Mouse (Mus musculus): ENCODE data around the gene Nptxr. TPM values are rescaled to one million over a fixed set of nuclear protein-coding genes. Genes with fewer than 3 reads are reported as not detected.

The Nptxr gene
- polyA plus RNA-seq, 1 experiment from 2014 or later: 0.13 TPM

DNA sequence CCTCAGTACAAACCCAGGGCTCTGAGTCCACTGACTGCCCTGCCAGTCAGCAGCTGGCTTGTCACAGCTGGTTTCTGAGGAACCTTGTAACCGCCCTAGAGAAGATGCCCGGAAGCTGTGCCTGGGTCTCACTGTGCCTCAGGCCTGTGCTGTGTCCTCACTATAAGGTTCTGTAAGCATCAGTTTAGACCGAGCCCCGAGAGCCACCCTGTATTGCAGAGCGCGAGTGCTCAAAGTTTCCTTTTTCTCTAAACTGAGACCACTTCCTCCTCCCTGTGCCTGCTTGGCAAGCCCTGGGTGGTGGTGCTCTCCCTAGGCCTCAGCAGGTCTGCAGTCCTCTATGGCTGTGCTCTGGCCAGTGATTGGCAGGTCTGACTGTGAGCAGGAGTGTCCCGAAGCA, 55.4 kb downstream of the Nptxr start:
- no peaks in the 10 kb centered on the region for H3K36me3 ChIP-seq
- H3K4me2 ChIP-seq: no peak overlapping the region
- H3K9me3 ChIP-seq (replicated peaks): no peaks in the 10 kb centered on the region
- peaks cover 2% of the 10 kb centered on the region; the same call in 1 of the 2 replicates for H3K4me1 ChIP-seq (replicated peaks)
- 71% methylated on average over 7 of the region's 7 CpGs for WGBS (ENCODE audit: insufficient replicate concordance)
- DNase-seq: no peak
- no peaks in the 10 kb centered on the region for H3K27me3 ChIP-seq
- no peak for ATAC-seq (ENCODE audit: low read depth)
- no peak overlapping the region for H3K27ac ChIP-seq
- no peak overlapping the region for H3K4me3 ChIP-seq (replicated peaks)
- H3K9ac ChIP-seq: no peak overlapping the region

DNA sequence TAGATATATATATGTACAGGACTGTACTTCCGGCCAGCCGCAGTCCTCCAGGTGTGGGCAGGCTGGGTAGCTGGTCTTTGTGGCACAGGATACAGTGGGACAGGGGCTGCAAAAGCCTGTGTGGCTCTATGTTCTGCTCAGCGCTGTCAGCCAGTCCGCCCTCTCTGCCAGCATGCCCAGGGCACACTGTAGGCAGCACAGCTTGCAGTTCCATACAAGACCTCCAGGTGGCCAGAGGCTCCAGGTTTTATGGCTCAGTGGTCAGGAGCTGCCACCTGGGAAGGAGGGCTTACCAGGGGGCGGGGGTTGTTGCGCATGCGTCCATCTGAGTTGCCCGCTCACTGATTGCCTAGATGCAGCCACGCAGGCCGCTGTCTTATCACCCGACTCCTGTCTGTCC, 56.6 kb downstream of the Nptxr start:
- peak; percentile 34 for DNase-seq
- Histone ChIP-seq H3K9me3 (replicated peaks) (no peaks in the 10 kb centered on the region), H3K4me1 (replicated peaks) (peaks cover 8% of the 10 kb centered on the region), H3K9ac (no peak overlapping the region), H3K4me3 (replicated peaks) (no peak overlapping the region), H3K36me3 (no peaks in the 10 kb centered on the region), H3K27me3 (no peaks in the 10 kb centered on the region), H3K27ac (no peak overlapping the region), H3K4me2 (no peak overlapping the region)
- WGBS (ENCODE audit: insufficient replicate concordance): 58% methylated on average over 11 of the region's 11 CpGs
- no peak for ATAC-seq (ENCODE audit: low read depth)

DNA sequence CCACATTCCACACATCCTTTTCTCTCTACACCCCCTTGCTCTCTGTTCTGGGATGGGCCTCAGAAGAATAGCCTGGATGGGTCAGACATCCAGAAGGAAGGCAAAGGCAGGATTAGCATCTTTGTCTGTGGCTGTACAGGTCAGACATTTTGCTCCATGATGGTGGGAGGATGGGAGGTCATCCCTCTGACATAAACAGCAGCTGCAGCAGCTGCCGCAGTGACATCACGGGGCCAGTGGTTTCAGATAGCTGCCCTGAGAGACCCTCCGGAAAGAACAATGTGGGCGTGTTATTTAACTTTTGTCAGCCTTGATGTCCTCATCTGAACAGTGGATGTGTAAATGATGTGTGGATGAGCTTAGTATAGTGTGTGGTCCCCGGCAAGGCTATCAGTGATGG, 58.7 kb downstream of the Nptxr start:
- Histone ChIP-seq H3K9me3 (replicated peaks) (no peaks in the 10 kb centered on the region), H3K27ac (no peak overlapping the region), H3K27me3 (no peaks in the 10 kb centered on the region), H3K4me1 (replicated peaks) (peaks cover 23% of the 10 kb centered on the region), H3K4me2 (no peak overlapping the region), H3K4me3 (replicated peaks) (no peak overlapping the region), H3K9ac (no peak overlapping the region), H3K36me3 (no peaks in the 10 kb centered on the region)
- ATAC-seq (ENCODE audit: low read depth): no peak
- no peak for DNase-seq
- WGBS (ENCODE audit: insufficient replicate concordance): 77% methylated on average over 5 of the region's 5 CpGs

DNA sequence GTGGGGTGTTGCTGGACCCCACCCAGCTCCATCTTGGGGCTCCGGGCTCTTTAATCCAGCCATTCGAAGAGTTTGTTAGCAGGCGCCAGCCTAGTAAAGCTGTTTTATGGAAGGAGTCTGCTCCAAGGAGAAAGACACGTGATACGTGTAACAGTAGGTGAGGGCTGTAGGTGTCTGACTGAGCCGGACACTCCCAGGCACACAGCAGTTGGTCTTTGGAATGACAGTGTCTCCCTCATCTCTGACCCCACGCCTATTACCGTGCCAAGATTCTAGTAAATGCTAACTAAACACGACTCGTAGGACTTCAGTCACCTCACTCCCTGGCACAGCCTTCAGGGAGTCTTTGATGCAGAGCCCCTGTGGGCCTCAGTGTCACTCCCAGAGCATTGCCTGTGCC, 59.3 kb downstream of the Nptxr start:
- WGBS (ENCODE audit: insufficient replicate concordance): 81% methylated on average over 10 of the region's 10 CpGs
- H3K9ac ChIP-seq: no peak overlapping the region
- peaks cover 28% of the 10 kb centered on the region for H3K4me1 ChIP-seq (replicated peaks)
- H3K27ac ChIP-seq: no peak overlapping the region
- no peak for ATAC-seq (ENCODE audit: low read depth)
- no peaks in the 10 kb centered on the region for H3K9me3 ChIP-seq (replicated peaks)
- no peak overlapping the region for H3K4me3 ChIP-seq (replicated peaks)
- no peaks in the 10 kb centered on the region for H3K27me3 ChIP-seq
- no peak for DNase-seq
- no peak overlapping the region for H3K4me2 ChIP-seq
- H3K36me3 ChIP-seq: no peaks in the 10 kb centered on the region

DNA sequence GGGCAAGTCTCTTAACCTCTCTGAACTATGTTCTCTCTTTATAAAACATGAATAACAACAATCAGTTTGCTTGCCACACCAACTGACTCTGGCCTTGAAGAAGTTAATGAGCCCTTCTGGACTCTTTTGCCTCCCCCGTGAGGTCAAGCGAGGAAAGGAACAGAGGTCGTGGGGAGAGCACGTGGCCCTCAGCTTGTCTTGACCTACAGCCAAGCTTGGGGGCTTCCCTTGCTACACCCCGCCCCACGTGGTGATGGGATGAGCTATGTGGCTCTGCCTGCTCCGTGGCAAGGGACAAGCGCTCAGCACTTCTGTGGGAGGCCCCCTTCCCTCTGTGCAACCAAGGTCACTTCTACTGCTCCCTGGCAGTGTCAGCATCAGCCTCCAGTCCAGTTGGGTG, 59.8 kb downstream of the Nptxr start:
- Histone ChIP-seq H3K4me3 (replicated peaks) (no peak overlapping the region), H3K9ac (no peak overlapping the region), H3K27me3 (no peaks in the 10 kb centered on the region), H3K4me2 (no peak overlapping the region), H3K27ac (no peak overlapping the region), H3K36me3 (no peaks in the 10 kb centered on the region), H3K9me3 (replicated peaks) (no peaks in the 10 kb centered on the region), H3K4me1 (replicated peaks) (peaks cover 34% of the 10 kb centered on the region)
- no peak for ATAC-seq (ENCODE audit: low read depth)
- 69% methylated on average over 8 of the region's 8 CpGs for WGBS (ENCODE audit: insufficient replicate concordance)
- no peak for DNase-seq

DNA sequence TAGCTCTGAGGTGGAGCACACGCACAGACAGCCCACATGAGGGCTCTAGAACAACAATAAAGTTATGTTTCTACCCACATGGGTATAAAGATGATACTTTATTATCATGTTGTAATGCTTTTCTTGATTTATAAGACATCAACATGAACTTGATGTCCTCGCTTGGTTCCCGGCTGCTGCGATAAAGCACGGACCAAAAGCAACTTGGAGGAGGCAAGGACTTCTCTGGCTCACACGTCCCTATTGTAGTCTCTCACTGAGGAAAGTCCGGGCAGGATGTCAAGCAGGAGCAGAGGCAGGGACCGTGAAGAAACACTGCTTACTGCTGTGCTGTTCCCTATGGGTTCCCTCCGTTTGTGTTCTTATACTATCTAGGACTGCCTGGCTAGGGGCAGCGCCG, 60.6 kb downstream of the Nptxr start:
- Histone ChIP-seq H3K9me3 (replicated peaks) (no peaks in the 10 kb centered on the region), H3K36me3 (peaks cover 5% of the 10 kb centered on the region; the same call in 1 of the 2 replicates), H3K4me3 (replicated peaks) (no peak overlapping the region), H3K9ac (no peak overlapping the region), H3K27ac (no peak overlapping the region), H3K4me1 (replicated peaks) (peaks cover 40% of the 10 kb centered on the region), H3K4me2 (no peak overlapping the region), H3K27me3 (no peaks in the 10 kb centered on the region)
- no peak for ATAC-seq (ENCODE audit: low read depth)
- 81% methylated on average over 11 of the region's 11 CpGs for WGBS (ENCODE audit: insufficient replicate concordance)
- DNase-seq: no peak

DNA sequence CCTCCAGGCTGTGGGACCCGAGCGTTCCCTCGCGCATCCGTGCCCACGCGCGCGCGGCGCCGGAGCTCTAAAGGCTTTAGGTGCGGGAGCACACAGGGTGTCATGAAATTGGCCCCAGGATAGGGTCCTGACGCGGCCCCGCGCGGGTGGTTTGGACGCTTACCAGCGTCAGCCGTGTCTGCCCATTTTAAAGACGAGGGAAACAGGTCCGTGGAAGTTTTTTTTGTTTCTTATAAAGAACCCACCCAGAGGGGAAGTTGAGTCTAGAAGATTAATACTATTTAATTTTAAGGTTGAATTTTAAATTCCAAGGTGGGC, 61.9 kb downstream of the Nptxr start:
- no peak for DNase-seq
- peak overlapping the region; percentile 93 for H3K4me3 ChIP-seq (replicated peaks)
- H3K9ac ChIP-seq: peak overlapping the region; percentile 92
- H3K4me1 ChIP-seq (replicated peaks): peaks cover 40% of the 10 kb centered on the region
- H3K36me3 ChIP-seq: peaks cover 15% of the 10 kb centered on the region
- H3K27me3 ChIP-seq: no peaks in the 10 kb centered on the region
- H3K4me2 ChIP-seq: peak overlapping the region; percentile 95
- peak overlapping the region; percentile 59; the same call in 1 of the 2 replicates for H3K27ac ChIP-seq
- 0% methylated on average over 23 of the region's 23 CpGs for WGBS (ENCODE audit: insufficient replicate concordance)
- no peaks in the 10 kb centered on the region for H3K9me3 ChIP-seq (replicated peaks)
- ATAC-seq (ENCODE audit: low read depth): no peak

DNA sequence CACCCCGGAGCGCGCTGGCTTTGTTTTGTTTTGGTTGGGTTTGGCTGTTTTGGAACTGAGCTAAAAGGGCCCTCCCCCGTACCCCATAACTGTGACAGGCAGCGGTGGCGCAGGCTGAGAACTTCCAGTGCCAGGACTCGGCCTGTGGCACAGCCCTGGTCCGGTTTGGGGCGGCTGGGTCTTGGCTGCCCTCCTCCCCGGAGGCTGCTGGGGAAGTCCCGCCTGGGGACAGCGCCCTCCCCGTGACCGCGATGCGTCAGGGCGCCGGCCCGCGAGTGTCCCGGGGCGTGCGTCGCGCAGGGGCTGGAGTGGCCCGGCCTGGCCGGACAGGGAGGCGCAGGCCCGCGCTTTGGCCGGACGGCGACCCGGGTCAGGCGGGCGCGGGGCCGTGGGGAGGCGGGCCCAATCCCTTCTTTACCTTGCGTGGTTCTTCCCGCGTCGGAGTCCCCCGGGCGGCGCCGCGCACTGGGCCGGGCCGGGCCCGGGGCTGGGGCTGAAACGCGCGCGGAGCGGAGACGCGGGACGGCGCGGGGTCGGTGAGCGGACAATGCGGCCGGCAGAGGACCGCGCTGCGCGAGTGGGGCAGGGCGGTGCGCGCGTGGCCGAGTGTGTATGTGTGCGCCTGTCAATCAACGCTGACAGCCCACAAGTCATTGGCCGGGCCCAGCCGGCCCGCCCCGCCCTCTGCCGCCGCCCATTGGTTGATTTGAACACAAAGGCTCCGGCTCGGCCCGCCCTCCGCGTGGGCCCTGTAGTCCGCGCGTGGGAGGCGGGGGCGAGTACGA, 62.5 kb downstream of the Nptxr start, which contains the start of gene Sun2:
Gene Sun2, minus strand, starts transcription at position 616 of the 785 bp plus-strand sequence.
- whole genome bisulfite sequencing (ENCODE audit: insufficient replicate concordance): under 1% methylated on average over 93 of the region's 93 CpGs
- Histone ChIP-seq H3K4me2 (peak within 1 kb of the TSS; percentile 95), H3K4me3 (replicated peaks) (peak within 1 kb of the TSS; percentile 93), H3K27me3 (no peaks in the 10 kb centered on the region), H3K36me3 (peaks cover 21% of the 10 kb centered on the region), H3K9me3 (replicated peaks) (no peaks in the 10 kb centered on the region), H3K9ac (peak within 1 kb of the TSS; percentile 92), H3K4me1 (replicated peaks) (peaks cover 40% of the 10 kb centered on the region), H3K27ac (peak within 1 kb of the TSS; percentile 59)
- peak; percentile 90 for ATAC-seq (ENCODE audit: low read depth)
- peak; percentile 83 for DNase-seq

DNA sequence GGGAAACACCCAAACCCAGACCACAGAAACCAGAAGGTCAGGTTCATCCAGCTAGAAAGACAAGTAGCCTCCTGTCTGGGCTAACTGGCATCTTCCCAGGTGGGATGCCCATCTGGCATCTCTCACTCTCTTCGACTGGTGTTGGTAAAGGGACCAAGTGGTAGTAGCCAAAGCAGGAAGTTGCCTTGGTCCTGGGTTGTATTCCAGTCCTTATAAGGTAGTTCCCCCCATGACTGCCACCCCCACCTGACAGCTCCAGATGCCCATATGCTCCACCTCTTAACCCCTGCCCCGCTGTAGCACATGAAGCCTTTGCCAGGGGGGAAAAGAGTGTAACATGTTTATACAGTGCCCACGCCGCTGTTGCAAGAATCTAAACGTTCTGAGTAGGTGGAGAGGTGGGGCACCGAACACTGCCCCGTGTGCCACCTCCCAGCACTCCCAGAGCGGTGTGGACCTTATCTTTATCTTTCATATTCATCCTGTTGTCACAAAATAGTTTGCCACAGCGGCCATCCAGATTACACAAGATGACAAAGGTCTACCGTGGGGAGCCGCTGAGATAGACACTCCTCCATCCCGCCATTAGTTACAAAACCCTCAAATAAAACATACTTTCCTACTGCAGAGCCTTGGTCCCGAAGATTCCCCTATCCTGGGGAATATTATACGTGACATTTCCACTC, 63.2 kb downstream of the Nptxr start:
- H3K9me3 ChIP-seq (replicated peaks): no peaks in the 10 kb centered on the region
- no peaks in the 10 kb centered on the region for H3K27me3 ChIP-seq
- no peak for ATAC-seq (ENCODE audit: low read depth)
- peak overlapping the region; percentile 59; the same call in 1 of the 2 replicates for H3K27ac ChIP-seq
- peaks cover 40% of the 10 kb centered on the region for H3K4me1 ChIP-seq (replicated peaks)
- H3K4me3 ChIP-seq (replicated peaks): peak overlapping the region; percentile 93
- peak overlapping the region; percentile 95 for H3K4me2 ChIP-seq
- WGBS (ENCODE audit: insufficient replicate concordance): 7% methylated on average over 14 of the region's 14 CpGs
- H3K36me3 ChIP-seq: peaks cover 28% of the 10 kb centered on the region
- peak overlapping the region; percentile 92 for H3K9ac ChIP-seq
- no peak for DNase-seq

DNA sequence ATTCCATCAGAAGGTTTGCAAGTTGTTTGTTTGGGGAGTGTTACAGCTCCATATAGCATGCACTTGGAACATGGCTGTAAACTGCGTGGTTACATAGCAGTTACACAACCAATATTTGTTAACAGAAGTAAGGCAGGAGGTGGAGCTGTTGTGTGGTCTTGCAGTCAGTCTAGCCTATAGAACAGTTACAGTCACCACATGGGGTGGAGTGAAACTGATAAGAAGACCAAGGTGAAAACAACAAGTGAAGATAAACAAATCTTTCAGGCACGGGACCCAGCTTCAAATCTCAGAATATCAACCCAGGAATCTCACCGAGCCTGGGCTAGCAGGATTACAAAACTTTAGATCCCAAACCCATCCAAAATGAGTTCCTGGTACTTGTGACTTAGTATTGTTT, 63.8 kb downstream of the Nptxr start:
- Histone ChIP-seq H3K9me3 (replicated peaks) (no peaks in the 10 kb centered on the region), H3K27ac (no peak overlapping the region), H3K4me1 (replicated peaks) (peaks cover 41% of the 10 kb centered on the region), H3K27me3 (no peaks in the 10 kb centered on the region), H3K9ac (no peak overlapping the region), H3K4me2 (peak overlapping the region; percentile 95), H3K4me3 (replicated peaks) (peak overlapping the region; percentile 93), H3K36me3 (peaks cover 32% of the 10 kb centered on the region)
- ATAC-seq (ENCODE audit: low read depth) (no peak), DNase-seq (no peak)
- WGBS (ENCODE audit: insufficient replicate concordance): 31% methylated on average over 3 of the region's 3 CpGs

Measured in liver, embryonic 13.5 days (tissue).